Mouse (Mus musculus): ENCODE measurements at regions not wholly inside any gene's neighbourhood (a gene's known extent, or its start where the extent isn't known, plus 50 kb on each side); places are given as distances from the start of the nearest gene placed in this dataset.
A peak's percentile ranks its signal among the peaks of the same experiment; 100 is the strongest.

- ATAC-seq (ENCODE audit: low TSS enrichment) = peak; percentile 99
These were observed 296.9 kb upstream of the Frg1 start for GRCm38 (mm10) chr8:41713634-41714330.

GRCm38 (mm10) chr8:41703927-41704924, 287.4 kb upstream of the Frg1 start:
- ATAC-seq (ENCODE audit: low TSS enrichment) = no peak

Data from frontal cortex, adult (tissue).